Mouse (Mus musculus) kidney, embryonic 15.5 days (tissue): ENCODE data around the gene Srp72. TPM values are rescaled to one million over a fixed set of nuclear protein-coding genes. Genes with fewer than 3 reads are reported as not detected.

Experiments used
- ATAC-seq: fragments of 200-750 bp; cut with Nextera tagmentation; replicated peaks from 2 replicates; pipeline ENCODE4 v1.8.0; 2017; ENCODE audit warnings: moderate TSS enrichment; ENCODE audit not compliant: low FRiP score
- H3K27ac ChIP-seq: fragments of 300-500 bp; sonication (generic); 2 replicates; pipeline ENCODE4 v1.5.1; 2015; ENCODE audit warnings: mild to moderate bottlenecking, inconsistent platforms
- H3K27me3 ChIP-seq: fragments of 300-500 bp; sonication (generic); 2 replicates; pipeline ENCODE4 v1.6.1; 2015; ENCODE audit warnings: inconsistent platforms
- H3K36me3 ChIP-seq: fragments of 300-500 bp; sonication (generic); 2 replicates; pipeline ENCODE4 v1.6.1; 2015; ENCODE audit warnings: inconsistent platforms
- H3K4me1 ChIP-seq: fragments of 300-500 bp; sonication (generic); 2 replicates; pipeline ENCODE4 v1.6.1; 2015; ENCODE audit warnings: inconsistent platforms
- H3K4me2 ChIP-seq: fragments of 300-500 bp; sonication (generic); 2 replicates; pipeline ENCODE4 v1.6.1; 2015; ENCODE audit warnings: moderate library complexity, mild to moderate bottlenecking, inconsistent platforms
- H3K4me3 ChIP-seq: fragments of 300-500 bp; sonication (generic); replicated peaks from 2 replicates; pipeline ENCODE4 v1.5.1; 2015; ENCODE audit warnings: mild to moderate bottlenecking, inconsistent platforms
- H3K9ac ChIP-seq: fragments of 300-500 bp; sonication (generic); 2 replicates; pipeline ENCODE4 v1.6.1; 2015; ENCODE audit warnings: mild to moderate bottlenecking, inconsistent platforms
- H3K9me3 ChIP-seq: fragments of 300-500 bp; sonication (generic); replicated peaks from 2 replicates; pipeline ENCODE4 v1.6.1; 2016; ENCODE audit warnings: inconsistent platforms
- WGBS: fragments of 180-500 bp; shearing (Covaris S2); methylation state at CpG from one replicate; pipeline ENCODE4 v1.1.7; 2015; ENCODE audit warnings: mixed read lengths; 5-methylcytosine and 5-hydroxymethylcytosine counted together
- polyA plus RNA-seq: library from polyadenylated mRNA; unstranded; fragments of >200 nt; fragmentation: Nextera tagmentation; extraction: Ambion mirVana; gene quantifications from 2 replicates; pipeline ENCODE4 v1.2.1, GENCODE M21; 2015

Srp72 gene
- polyA plus RNA-seq, 1 experiment from 2014 or later: 98.1 TPM

DNA sequence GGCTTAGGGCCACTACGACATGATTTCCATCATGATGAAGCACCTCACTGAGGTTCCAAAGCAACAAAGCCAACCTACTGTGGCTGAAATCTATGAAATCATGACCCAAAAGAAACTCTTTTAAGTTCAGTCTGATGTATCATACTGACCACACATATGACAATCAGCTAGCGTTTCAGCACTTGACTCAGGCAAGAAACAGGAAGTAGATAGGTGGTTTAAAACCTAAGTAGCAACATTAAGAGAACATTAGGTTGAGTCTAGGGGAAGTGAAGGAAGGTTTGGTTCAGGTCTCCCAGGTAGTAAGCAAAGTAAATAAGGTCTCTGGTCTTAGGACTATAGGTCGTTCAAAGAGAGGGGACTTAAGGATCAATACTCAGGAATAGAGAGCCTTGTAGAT, 995 bp upstream of the Srp72 start:
- Histone ChIP-seq H3K4me3 (peak overlapping the region; percentile 99), H3K4me2 (peak overlapping the region; percentile 68), H3K9ac (no peak overlapping the region), H3K27me3 (no peaks in the 10 kb centered on the region), H3K9me3 (no peaks in the 10 kb centered on the region), H3K36me3 (peaks cover 47% of the 10 kb centered on the region), H3K27ac (no peak overlapping the region), H3K4me1 (peaks cover 13% of the 10 kb centered on the region)
- WGBS: 74% methylated on average over 3 of the region's 3 CpGs
- ATAC-seq: no peak

- H3K27ac ChIP-seq: 0 out of 2 replicates have a peak overlapping the region, but pooled peaks have one; percentile 32
- peaks cover 13% of the 10 kb centered on the region for H3K4me1 ChIP-seq
- H3K36me3 ChIP-seq: peaks cover 46% of the 10 kb centered on the region
- 3% methylated on average over 17 of the region's 17 CpGs for WGBS
- H3K27me3 ChIP-seq: no peaks in the 10 kb centered on the region
- H3K9me3 ChIP-seq: no peaks in the 10 kb centered on the region
- peak; percentile 62 for ATAC-seq
- H3K4me2 ChIP-seq: peak overlapping the region; percentile 68
- H3K9ac ChIP-seq: peak overlapping the region; percentile 88
- peak overlapping the region; percentile 99 for H3K4me3 ChIP-seq
These were observed 303 bp upstream of the Srp72 start for GRCm38 (mm10) chr5:76974207-76974553.

DNA sequence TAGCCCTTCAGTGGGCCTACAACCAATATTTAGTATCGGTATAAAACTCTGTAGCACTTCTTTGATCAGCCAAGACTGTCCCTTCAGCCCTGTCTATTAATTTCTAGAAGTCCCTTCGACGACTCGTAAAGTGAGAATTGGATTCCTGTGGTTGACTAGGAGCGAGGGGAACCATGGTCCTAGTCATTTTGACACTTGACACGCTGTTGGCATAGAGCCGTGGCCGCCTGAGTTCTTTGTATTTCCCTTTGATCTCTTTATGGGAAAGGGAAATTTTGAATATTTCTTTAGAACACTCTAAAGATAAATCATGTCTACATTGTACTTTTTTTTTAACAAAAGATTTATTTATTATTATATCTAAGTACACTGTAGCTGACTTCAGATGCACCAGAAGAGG, 1.3 kb downstream of the Srp72 start:
- no peak for ATAC-seq
- Histone ChIP-seq H3K9ac (peak overlapping the region; percentile 88; the same call in 1 of the 2 replicates), H3K36me3 (peaks cover 46% of the 10 kb centered on the region), H3K27ac (no peak overlapping the region), H3K4me3 (peak overlapping the region; percentile 99), H3K4me1 (peaks cover 13% of the 10 kb centered on the region), H3K27me3 (no peaks in the 10 kb centered on the region), H3K9me3 (no peaks in the 10 kb centered on the region), H3K4me2 (peak overlapping the region; percentile 68)
- WGBS: 77% methylated on average over 8 of the region's 8 CpGs

- Histone ChIP-seq H3K36me3 (peaks cover 86% of the 10 kb centered on the region), H3K4me1 (no peaks in the 10 kb centered on the region), H3K27me3 (no peaks in the 10 kb centered on the region), H3K9me3 (no peaks in the 10 kb centered on the region), H3K4me3 (no peak overlapping the region), H3K9ac (no peak overlapping the region), H3K27ac (no peak overlapping the region), H3K4me2 (no peak overlapping the region)
- 92% methylated on average over 11 of the region's 11 CpGs for WGBS
- ATAC-seq: no peak
These were observed 9.5 kb downstream of the Srp72 start for GRCm38 (mm10) chr5:76984015-76984414.

GRCm38 (mm10) chr5:76990789-76991188, 16.3 kb downstream of the Srp72 start:
- H3K27ac ChIP-seq: no peak overlapping the region
- no peaks in the 10 kb centered on the region for H3K4me1 ChIP-seq
- peaks cover 88% of the 10 kb centered on the region for H3K36me3 ChIP-seq
- no peak for ATAC-seq
- no peaks in the 10 kb centered on the region for H3K27me3 ChIP-seq
- no peak overlapping the region for H3K4me2 ChIP-seq
- no peaks in the 10 kb centered on the region for H3K9me3 ChIP-seq
- H3K4me3 ChIP-seq: no peak overlapping the region
- WGBS: 78% methylated on average over 3 of the region's 3 CpGs
- H3K9ac ChIP-seq: no peak overlapping the region

DNA sequence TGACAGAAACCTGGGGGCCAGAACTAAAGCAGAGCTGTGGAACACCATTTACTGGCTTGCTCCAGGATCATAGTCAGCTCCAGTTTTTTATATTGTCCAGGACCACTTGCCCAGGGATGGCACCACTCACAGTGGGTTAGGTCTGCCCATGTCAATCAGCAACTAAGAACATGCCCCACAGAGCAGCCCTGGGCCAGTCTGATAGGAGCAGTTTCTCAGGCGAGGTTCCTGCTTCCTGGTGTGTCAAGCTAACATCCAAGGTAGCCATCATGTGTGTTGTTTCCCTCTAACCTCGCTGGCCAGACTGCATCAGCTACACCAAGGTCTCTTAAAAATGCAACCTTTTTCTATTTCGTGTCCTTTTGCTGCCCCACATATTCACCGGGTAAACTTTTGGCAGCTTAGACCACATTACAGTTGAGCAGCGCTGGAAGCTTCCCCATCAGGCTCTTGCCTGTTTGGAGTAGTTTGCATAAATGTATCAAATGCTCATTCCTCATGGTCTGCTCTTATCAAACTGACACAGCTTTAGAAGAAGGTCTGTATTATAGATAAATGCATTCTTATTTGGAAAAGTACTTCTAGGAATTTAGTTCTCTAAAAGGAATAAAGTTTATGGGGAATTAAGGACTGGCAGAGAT, 18.8 kb downstream of the Srp72 start:
- Histone ChIP-seq H3K27me3 (no peaks in the 10 kb centered on the region), H3K4me1 (no peaks in the 10 kb centered on the region), H3K9me3 (no peaks in the 10 kb centered on the region), H3K27ac (no peak overlapping the region), H3K36me3 (peaks cover 91% of the 10 kb centered on the region), H3K4me2 (no peak overlapping the region), H3K9ac (no peak overlapping the region), H3K4me3 (no peak overlapping the region)
- no peak for ATAC-seq
- WGBS: 95% methylated on average over 5 of the region's 5 CpGs

DNA sequence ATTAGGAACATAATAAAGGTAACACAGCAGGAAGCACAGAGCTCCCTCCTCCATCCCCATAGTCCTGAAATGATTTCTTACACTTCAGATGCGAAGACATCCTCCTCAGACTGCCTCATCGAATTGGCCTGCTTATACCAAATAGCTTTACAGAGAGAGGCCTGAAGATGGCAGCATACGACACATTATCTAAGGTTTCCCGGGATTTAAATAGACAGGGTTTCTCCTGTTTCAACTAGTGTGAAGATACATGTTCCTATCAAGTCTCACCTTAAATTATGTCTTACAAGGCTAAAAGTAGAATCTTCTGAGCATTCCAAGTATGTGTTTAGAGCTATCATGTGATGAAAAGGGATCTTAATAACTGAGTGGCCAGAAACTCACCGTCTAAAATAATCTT, 23.9 kb downstream of the Srp72 start:
- no peak overlapping the region for H3K9ac ChIP-seq
- no peak overlapping the region for H3K4me3 ChIP-seq
- H3K4me2 ChIP-seq: no peak overlapping the region
- H3K27me3 ChIP-seq: no peaks in the 10 kb centered on the region
- ATAC-seq: 0 out of 2 replicates have a peak, but pooled peaks have one; percentile 15
- no peaks in the 10 kb centered on the region for H3K9me3 ChIP-seq
- no peaks in the 10 kb centered on the region for H3K4me1 ChIP-seq
- H3K27ac ChIP-seq: no peak overlapping the region
- H3K36me3 ChIP-seq: peaks cover 76% of the 10 kb centered on the region
- 53% methylated on average over 5 of the region's 5 CpGs for WGBS

- H3K4me2 ChIP-seq: no peak overlapping the region
- H3K27ac ChIP-seq: no peak overlapping the region
- no peaks in the 10 kb centered on the region for H3K4me1 ChIP-seq
- no peak for ATAC-seq
- no peak overlapping the region for H3K4me3 ChIP-seq
- WGBS: 92% methylated on average over 17 of the region's 17 CpGs
- no peaks in the 10 kb centered on the region for H3K27me3 ChIP-seq
- peaks cover 48% of the 10 kb centered on the region for H3K36me3 ChIP-seq
- no peaks in the 10 kb centered on the region for H3K9me3 ChIP-seq
- no peak overlapping the region for H3K9ac ChIP-seq
These were observed 26.7 kb downstream of the Srp72 start for GRCm38 (mm10) chr5:77001192-77001591.

GRCm38 (mm10) chr5:77004051-77004821, 29.8 kb downstream of the Srp72 start, which contains the start of gene Arl9:
Gene Arl9 (plus strand): TSS chr5:77004055.
- no peaks in the 10 kb centered on the region for H3K9me3 ChIP-seq
- H3K9ac ChIP-seq: no peak within 1 kb of the TSS
- WGBS: 91% methylated on average over 6 of the region's 6 CpGs
- H3K27me3 ChIP-seq: no peaks in the 10 kb centered on the region
- no peaks in the 10 kb centered on the region for H3K4me1 ChIP-seq
- no peak within 1 kb of the TSS for H3K4me2 ChIP-seq
- H3K4me3 ChIP-seq: no peak within 1 kb of the TSS
- ATAC-seq: no peak
- H3K27ac ChIP-seq: no peak within 1 kb of the TSS
- H3K36me3 ChIP-seq: peaks cover 21% of the 10 kb centered on the region

DNA sequence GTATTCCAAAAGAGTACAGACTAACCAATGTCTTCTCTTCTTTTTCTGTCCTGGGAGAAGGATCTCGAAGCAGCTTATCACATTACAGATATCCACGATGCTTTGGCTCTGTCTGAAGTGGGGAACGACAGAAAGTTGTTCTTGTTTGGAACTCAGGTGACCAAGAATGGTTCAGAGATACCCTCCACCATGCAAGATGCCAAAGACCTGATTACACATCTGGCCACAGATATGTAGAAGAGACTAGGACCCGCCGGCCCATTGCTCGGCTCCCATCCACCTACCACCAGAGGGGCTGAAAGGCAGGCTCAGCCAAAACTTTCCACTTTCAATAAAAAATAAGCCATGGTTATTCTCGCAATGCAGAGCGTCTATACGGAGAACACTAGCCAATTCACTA, 35.9 kb downstream of the Srp72 start:
- 96% methylated on average over 9 of the region's 9 CpGs for WGBS
- no peak overlapping the region for H3K4me3 ChIP-seq

DNA sequence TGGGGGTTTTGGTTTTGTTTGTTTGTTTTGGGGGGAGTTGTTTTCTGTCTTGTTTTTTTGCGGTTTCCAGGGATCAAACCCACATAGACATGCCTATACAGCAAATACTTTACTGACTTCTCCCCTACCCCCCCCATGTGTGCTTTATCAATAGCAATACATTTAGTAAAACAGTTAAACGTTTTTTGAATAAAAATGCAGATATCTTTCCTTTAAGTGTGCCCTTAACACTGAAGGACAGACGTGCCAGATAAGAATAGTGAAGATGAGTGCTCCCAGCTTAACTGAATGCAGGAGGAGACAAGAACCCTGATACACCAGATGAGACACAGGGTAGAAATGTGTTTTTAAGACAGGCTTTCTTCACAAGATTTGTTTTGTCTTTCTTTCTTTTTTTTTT, 36.6 kb downstream of the Srp72 start:
- no peaks in the 10 kb centered on the region for H3K36me3 ChIP-seq
- H3K4me3 ChIP-seq: no peak overlapping the region
- ATAC-seq: no peak
- H3K4me2 ChIP-seq: no peak overlapping the region
- no peak overlapping the region for H3K9ac ChIP-seq
- 70% methylated on average over 3 of the region's 3 CpGs for whole genome bisulfite sequencing
- H3K4me1 ChIP-seq: peaks cover 3% of the 10 kb centered on the region
- H3K27ac ChIP-seq: no peak overlapping the region
- no peaks in the 10 kb centered on the region for H3K9me3 ChIP-seq
- H3K27me3 ChIP-seq: peaks cover 4% of the 10 kb centered on the region; the same call in 1 of the 2 replicates

More for the DNA sequence above, 35.9 kb downstream of the Srp72 start:
- no peaks in the 10 kb centered on the region for H3K4me1 ChIP-seq
- ATAC-seq: no peak
- H3K4me2 ChIP-seq: no peak overlapping the region
- H3K36me3 ChIP-seq: no peaks in the 10 kb centered on the region
- no peak overlapping the region for H3K27ac ChIP-seq
- H3K27me3 ChIP-seq: peaks cover 3% of the 10 kb centered on the region; the same call in 1 of the 2 replicates
- H3K9ac ChIP-seq: no peak overlapping the region
- no peaks in the 10 kb centered on the region for H3K9me3 ChIP-seq

GRCm38 (mm10) chr5:77013171-77013570, 38.7 kb downstream of the Srp72 start:
- Histone ChIP-seq H3K27ac (no peak overlapping the region), H3K36me3 (no peaks in the 10 kb centered on the region), H3K27me3 (peaks cover 12% of the 10 kb centered on the region; the same call in 1 of the 2 replicates), H3K4me3 (no peak overlapping the region), H3K4me1 (peaks cover 8% of the 10 kb centered on the region), H3K9ac (no peak overlapping the region), H3K4me2 (no peak overlapping the region), H3K9me3 (no peaks in the 10 kb centered on the region)
- no peak for ATAC-seq
- 84% methylated on average over 3 of the region's 3 CpGs for WGBS
